Mouse (Mus musculus) limb, embryonic 12.5 days (tissue): ENCODE results near the gene Susd6. TPM values are rescaled to one million over a fixed set of nuclear protein-coding genes. Genes with fewer than 3 reads are reported as not detected.

Source experiments
- ATAC-seq: fragments of 200-750 bp; cut with Nextera tagmentation; 2 replicates; pipeline ENCODE4 v1.8.0; 2017; ENCODE audit warnings: low read depth, moderate TSS enrichment; ENCODE audit not compliant: insufficient number of reproducible peaks, insufficient read depth, low FRiP score, low TSS enrichment
- H3K27ac ChIP-seq: fragments of 300-500 bp; sonication (generic); 2 replicates; pipeline ENCODE4 v1.5.1; 2016; ENCODE audit warnings: mild to moderate bottlenecking, moderate library complexity
- H3K27me3 ChIP-seq: fragments of 300-500 bp; sonication (generic); 2 replicates; pipeline ENCODE4 v1.6.1; 2016; ENCODE audit warnings: mild to moderate bottlenecking, moderate library complexity
- H3K36me3 ChIP-seq: fragments of 300-500 bp; sonication (generic); 2 replicates; pipeline ENCODE4 v1.6.1; 2016; ENCODE audit warnings: mild to moderate bottlenecking, moderate library complexity
- H3K4me1 ChIP-seq: fragments of 300-500 bp; sonication (generic); replicated peaks from 2 replicates; pipeline ENCODE4 v1.6.1; 2016
- H3K4me2 ChIP-seq: fragments of 300-500 bp; sonication (generic); 2 replicates; pipeline ENCODE4 v1.6.1; 2016; ENCODE audit warnings: mild to moderate bottlenecking, moderate library complexity
- H3K4me3 ChIP-seq: fragments of 300-500 bp; sonication (generic); replicated peaks from 2 replicates; pipeline ENCODE4 v1.5.1; 2016; ENCODE audit warnings: mild to moderate bottlenecking
- H3K9ac ChIP-seq: fragments of 300-500 bp; sonication (generic); replicated peaks from 2 replicates; pipeline ENCODE4 v1.6.1; 2016; ENCODE audit warnings: mild to moderate bottlenecking, moderate library complexity
- H3K9me3 ChIP-seq: fragments of 300-500 bp; sonication (generic); 2 replicates; pipeline ENCODE4 v1.6.1; 2016; ENCODE audit warnings: mild to moderate bottlenecking, moderate library complexity
- WGBS: fragments of 180-500 bp; shearing (Covaris S2); methylation state at CpG from one replicate; pipeline ENCODE4 v1.1.7; 2016; 5-methylcytosine and 5-hydroxymethylcytosine counted together
- polyA plus RNA-seq: library from polyadenylated mRNA; unstranded; fragments of >200 nt; fragmentation: Nextera tagmentation; extraction: Ambion mirVana; gene quantifications from 2 replicates; pipeline ENCODE4 v1.2.1, GENCODE M21; 2016

Gene Susd6
- polyA plus RNA-seq, 1 experiment from 2014 or later, result 14.1 TPM

DNA sequence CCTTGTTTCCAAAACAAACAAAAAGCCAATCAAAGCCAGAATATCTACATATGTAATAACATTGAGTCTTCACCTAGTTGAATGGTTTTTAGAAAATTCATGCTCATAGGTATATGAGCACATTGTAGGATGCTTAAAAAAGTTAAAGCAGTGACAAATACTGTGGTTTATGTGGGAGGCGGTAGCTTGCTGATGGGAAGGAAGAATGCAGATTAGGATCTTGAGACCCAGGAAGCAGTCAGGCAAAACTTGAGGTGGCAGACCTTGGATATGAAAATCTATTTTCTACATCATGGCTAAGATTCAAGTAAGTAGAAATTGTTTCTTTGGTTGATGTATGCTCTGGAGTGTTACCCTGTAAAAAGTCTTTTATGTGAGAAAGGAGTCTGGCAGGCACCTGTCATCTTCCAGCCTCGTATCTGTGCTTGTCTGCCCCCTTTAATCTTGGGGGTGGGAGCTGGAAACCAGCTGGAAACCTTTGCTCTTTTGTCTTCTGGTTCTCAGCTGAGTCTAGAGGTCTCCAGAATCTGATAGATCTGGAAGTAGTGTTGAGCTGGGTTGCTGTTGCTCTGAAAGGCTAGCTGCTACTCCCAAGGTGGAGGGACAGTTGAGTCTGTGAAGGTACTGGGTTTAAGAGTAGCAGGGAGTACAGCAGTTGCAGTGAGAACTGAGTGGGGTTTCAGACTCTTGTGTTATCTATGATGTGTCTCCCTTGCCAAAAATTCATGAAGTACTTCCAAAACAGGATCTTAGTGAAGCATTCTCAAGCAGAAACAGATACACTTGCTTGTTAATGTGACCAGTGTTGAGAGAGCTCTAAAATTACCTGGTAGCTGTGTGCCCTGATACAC lies 4.8 kb downstream of the Susd6 start:
- Histone ChIP-seq H3K4me1 (peaks cover 16% of the 10 kb centered on the region), H3K36me3 (no peaks in the 10 kb centered on the region), H3K9me3 (no peaks in the 10 kb centered on the region), H3K4me3 (no peak overlapping the region), H3K27ac (no peak overlapping the region), H3K4me2 (no peak overlapping the region), H3K27me3 (no peaks in the 10 kb centered on the region), H3K9ac (no peak overlapping the region)
- no peak for ATAC-seq
- 65% methylated on average over 2 of the region's 2 CpGs for WGBS

DNA sequence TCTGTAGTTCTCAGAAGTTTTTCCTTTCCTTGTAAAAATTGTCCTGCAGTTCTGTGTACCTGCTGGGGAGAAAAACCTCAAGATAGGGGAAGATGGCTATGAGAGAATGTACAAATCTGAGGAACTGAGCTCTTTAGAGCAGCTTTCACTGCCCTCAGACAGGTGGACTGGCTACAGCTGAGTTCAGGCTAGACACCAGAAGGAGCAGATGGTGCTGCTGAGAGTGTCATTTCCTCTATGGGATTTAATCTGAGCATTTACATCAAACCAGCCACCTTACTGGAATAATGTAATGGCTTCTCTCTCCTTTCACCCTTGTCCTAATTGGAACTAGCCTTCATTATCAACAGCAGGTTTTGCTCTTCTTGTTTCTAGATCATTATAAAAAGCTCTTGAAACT lies 8.0 kb downstream of the Susd6 start:
- Histone ChIP-seq H3K27me3 (no peaks in the 10 kb centered on the region), H3K9ac (no peak overlapping the region), H3K27ac (no peak overlapping the region), H3K9me3 (no peaks in the 10 kb centered on the region), H3K4me1 (0 out of 2 replicates have a peak, but pooled peaks cover 4% of the 10 kb centered on the region), H3K36me3 (no peaks in the 10 kb centered on the region), H3K4me3 (no peak overlapping the region), H3K4me2 (no peak overlapping the region)
- ATAC-seq, result no peak

DNA sequence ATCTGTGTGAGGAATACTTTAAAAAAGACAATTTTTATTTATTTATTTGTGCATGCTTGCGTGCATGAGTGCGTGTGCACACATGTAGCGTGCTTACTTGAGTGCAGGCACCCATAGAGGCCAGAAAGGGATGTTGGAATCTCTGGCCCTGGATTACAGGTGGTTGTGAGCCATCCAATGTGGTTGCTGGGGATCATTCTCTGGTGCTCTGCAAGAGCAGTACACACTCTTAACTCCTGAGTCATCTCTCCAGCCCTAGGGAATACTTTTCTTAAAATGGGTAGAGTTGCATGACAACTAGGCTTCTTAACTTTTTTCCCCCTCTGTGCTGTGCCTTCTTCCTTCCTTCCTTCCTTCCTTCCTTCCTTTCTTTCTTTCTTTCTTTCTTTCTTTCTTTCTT lies 9.8 kb downstream of the Susd6 start:
- WGBS, result 93% methylated on average over 3 of the region's 3 CpGs
- H3K9ac ChIP-seq, result no peak overlapping the region
- no peaks in the 10 kb centered on the region for H3K36me3 ChIP-seq
- H3K27me3 ChIP-seq, result no peaks in the 10 kb centered on the region
- no peak overlapping the region for H3K4me3 ChIP-seq
- H3K4me1 ChIP-seq, result 0 out of 2 replicates have a peak, but pooled peaks cover 3% of the 10 kb centered on the region
- H3K4me2 ChIP-seq, result no peak overlapping the region
- no peaks in the 10 kb centered on the region for H3K9me3 ChIP-seq
- no peak for ATAC-seq
- H3K27ac ChIP-seq, result no peak overlapping the region

- WGBS, result 94% methylated on average over 1 of the region's 1 CpGs
- no peak overlapping the region for H3K27ac ChIP-seq
- no peak overlapping the region for H3K4me3 ChIP-seq
- no peaks in the 10 kb centered on the region for H3K4me1 ChIP-seq
- no peaks in the 10 kb centered on the region for H3K9me3 ChIP-seq
- H3K27me3 ChIP-seq, result no peaks in the 10 kb centered on the region
- H3K4me2 ChIP-seq, result no peak overlapping the region
- ATAC-seq, result no peak
- no peaks in the 10 kb centered on the region for H3K36me3 ChIP-seq
- H3K9ac ChIP-seq, result no peak overlapping the region
These were observed 11.1 kb downstream of the Susd6 start for GRCm38 (mm10) chr12:80801443-80801842.

DNA sequence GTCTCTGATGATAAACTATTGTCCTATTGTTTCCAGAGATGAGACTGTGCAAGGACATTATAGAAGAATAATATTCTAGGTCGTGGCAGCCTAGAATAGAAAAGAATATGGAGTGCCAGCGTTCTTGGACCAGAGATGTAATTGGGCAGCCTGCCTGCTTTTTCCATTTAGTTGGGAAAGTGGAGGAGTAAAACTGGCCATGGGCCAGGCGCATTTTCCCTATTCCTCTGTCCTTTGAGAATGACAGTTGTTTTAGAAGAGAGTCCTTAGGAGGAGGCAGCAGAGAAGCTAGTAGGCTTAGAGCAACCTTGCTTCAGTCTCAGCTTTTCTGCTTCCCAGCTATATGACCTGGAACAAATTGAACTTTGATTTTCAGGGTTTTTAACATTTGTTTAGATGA lies 13.6 kb downstream of the Susd6 start:
- Histone ChIP-seq H3K9me3 (no peaks in the 10 kb centered on the region), H3K4me3 (no peak overlapping the region), H3K27me3 (no peaks in the 10 kb centered on the region), H3K4me2 (no peak overlapping the region), H3K9ac (no peak overlapping the region), H3K4me1 (peaks cover 8% of the 10 kb centered on the region), H3K36me3 (no peaks in the 10 kb centered on the region), H3K27ac (no peak overlapping the region)
- WGBS, result 78% methylated on average over 3 of the region's 3 CpGs
- no peak for ATAC-seq

DNA sequence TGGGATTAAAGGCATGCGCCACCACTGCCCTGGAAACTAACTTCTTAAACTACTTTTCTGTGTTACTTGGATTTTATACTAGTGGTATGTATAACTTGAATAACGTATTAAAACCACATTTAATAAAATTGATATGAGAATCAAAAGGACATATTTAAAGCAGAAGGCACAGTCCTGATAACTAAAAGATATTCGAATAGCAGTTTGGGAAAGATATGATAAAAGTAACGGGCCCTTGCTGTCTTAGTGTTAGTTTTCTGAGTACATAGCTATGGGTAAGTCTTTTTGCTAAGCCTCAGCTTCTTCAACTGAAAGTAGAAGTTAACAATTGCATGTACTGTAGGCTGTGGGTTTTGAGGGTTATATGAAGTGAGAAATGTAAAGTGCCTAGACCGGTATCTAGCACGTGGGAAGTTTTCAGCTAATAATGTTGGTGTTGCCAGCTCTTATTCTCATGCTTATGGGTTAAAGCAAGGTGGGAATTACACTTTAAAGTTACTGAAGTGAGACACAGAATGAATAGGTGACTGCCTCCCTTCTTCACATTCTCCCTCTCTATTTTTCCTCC lies 14.6 kb downstream of the Susd6 start:
- H3K4me1 ChIP-seq, result peaks cover 10% of the 10 kb centered on the region
- H3K4me3 ChIP-seq, result no peak overlapping the region
- no peak overlapping the region for H3K4me2 ChIP-seq
- no peak for ATAC-seq
- no peak overlapping the region for H3K9ac ChIP-seq
- 84% methylated on average over 6 of the region's 6 CpGs for WGBS
- no peaks in the 10 kb centered on the region for H3K27me3 ChIP-seq
- H3K36me3 ChIP-seq, result no peaks in the 10 kb centered on the region
- no peak overlapping the region for H3K27ac ChIP-seq
- no peaks in the 10 kb centered on the region for H3K9me3 ChIP-seq

DNA sequence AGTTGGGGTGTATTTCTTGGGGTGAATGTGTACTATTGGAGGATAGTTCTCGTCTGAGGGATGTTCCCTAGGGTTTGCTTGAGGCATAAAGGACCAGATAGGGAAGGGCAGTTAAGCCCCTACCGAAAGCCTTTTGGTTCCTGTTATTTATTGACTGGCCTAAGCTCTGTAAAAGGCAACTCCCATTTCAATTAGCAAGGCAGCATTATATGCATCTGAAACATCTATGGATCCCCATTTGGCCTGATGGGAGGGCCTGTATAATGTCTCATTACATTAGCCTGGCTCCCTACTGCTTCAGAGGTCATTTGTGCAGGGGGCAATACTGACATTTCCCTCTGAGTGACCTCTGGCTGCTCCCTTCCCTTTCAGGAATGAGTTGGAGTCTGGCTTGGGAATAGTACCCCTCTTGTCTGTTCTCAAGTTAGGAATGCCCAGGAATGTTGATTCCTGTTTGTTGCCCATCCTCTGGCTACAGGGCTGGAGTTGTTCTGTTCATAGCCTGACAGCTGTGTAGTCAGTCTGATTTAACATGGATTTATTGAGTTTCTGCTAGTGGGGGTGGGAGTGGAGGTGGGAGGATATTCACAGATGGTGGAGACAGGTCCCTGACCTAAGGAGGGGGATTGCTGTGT lies 17.3 kb downstream of the Susd6 start:
- Histone ChIP-seq H3K36me3 (no peaks in the 10 kb centered on the region), H3K4me1 (peaks cover 10% of the 10 kb centered on the region), H3K27ac (no peak overlapping the region), H3K4me2 (no peak overlapping the region), H3K9ac (no peak overlapping the region), H3K4me3 (no peak overlapping the region), H3K9me3 (no peaks in the 10 kb centered on the region), H3K27me3 (no peaks in the 10 kb centered on the region)
- WGBS, result 20% methylated on average over 2 of the region's 2 CpGs
- no peak for ATAC-seq

DNA sequence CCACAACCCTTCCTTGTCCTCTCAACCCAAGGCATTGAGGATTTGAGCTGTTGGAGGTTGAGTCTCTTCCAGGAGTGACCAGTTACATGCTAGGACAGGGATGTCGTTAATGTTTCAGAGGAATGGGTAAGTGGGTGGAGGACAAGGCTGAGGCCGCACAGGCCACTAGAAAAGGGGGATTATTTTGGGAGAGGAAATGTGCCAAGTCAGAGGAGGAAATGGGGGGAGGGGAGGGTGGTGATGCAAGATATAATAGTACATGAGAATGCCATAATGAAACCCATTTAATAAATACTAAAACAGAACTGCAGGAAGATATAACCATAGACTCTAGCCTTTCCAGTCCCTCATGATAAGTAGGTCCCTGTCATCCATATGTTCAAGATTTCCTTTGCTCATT lies 19.7 kb downstream of the Susd6 start:
- Histone ChIP-seq H3K27ac (no peak overlapping the region), H3K4me1 (peaks cover 11% of the 10 kb centered on the region), H3K36me3 (no peaks in the 10 kb centered on the region), H3K4me2 (no peak overlapping the region), H3K4me3 (no peak overlapping the region), H3K9ac (no peak overlapping the region), H3K9me3 (no peaks in the 10 kb centered on the region), H3K27me3 (no peaks in the 10 kb centered on the region)
- 79% methylated on average over 2 of the region's 2 CpGs for WGBS
- ATAC-seq, result no peak

- H3K27me3 ChIP-seq, result no peaks in the 10 kb centered on the region
- no peak for ATAC-seq
- H3K27ac ChIP-seq, result no peak overlapping the region
- no peaks in the 10 kb centered on the region for H3K36me3 ChIP-seq
- no peaks in the 10 kb centered on the region for H3K9me3 ChIP-seq
- WGBS, result 49% methylated on average over 6 of the region's 6 CpGs
- no peak overlapping the region for H3K9ac ChIP-seq
- H3K4me2 ChIP-seq, result no peak overlapping the region
- H3K4me3 ChIP-seq, result no peak overlapping the region
- H3K4me1 ChIP-seq, result peaks cover 13% of the 10 kb centered on the region
These were observed 21.6 kb downstream of the Susd6 start for GRCm38 (mm10) chr12:80811646-80812509.

- 80% methylated on average over 1 of the region's 1 CpGs for WGBS
- no peak overlapping the region for H3K27ac ChIP-seq
- H3K4me1 ChIP-seq, result peaks cover 10% of the 10 kb centered on the region
- no peak overlapping the region for H3K4me3 ChIP-seq
- ATAC-seq, result no peak
- no peaks in the 10 kb centered on the region for H3K27me3 ChIP-seq
- no peaks in the 10 kb centered on the region for H3K36me3 ChIP-seq
- H3K9ac ChIP-seq, result no peak overlapping the region
- H3K4me2 ChIP-seq, result no peak overlapping the region
- H3K9me3 ChIP-seq, result no peaks in the 10 kb centered on the region
These were observed 22.2 kb downstream of the Susd6 start for GRCm38 (mm10) chr12:80812510-80812820.

GRCm38 (mm10) chr12:80813456-80813855 lies 23.1 kb downstream of the Susd6 start:
- Histone ChIP-seq H3K27ac (no peak overlapping the region), H3K36me3 (no peaks in the 10 kb centered on the region), H3K4me2 (no peak overlapping the region), H3K9ac (no peak overlapping the region), H3K9me3 (no peaks in the 10 kb centered on the region), H3K4me1 (peaks cover 6% of the 10 kb centered on the region; the same call in 1 of the 2 replicates), H3K27me3 (no peaks in the 10 kb centered on the region), H3K4me3 (no peak overlapping the region)
- no peak for ATAC-seq
- WGBS, result 94% methylated on average over 2 of the region's 2 CpGs
